Comparison of ENCODE assay signal across 1 mouse cellular context in genomic region chr19:56503069-56503468, GRCm38 (mm10). TPM values are rescaled to one million over a fixed set of nuclear protein-coding genes. Genes with fewer than 3 reads are reported as not detected.
"Had no signal": no experiment of that assay in that cellular context is flagged by ENCODE, and none has a peak within 500 bp of the region (broad histone marks: within the 10 kb centered on the region; RNA-seq: fewer than 3 reads in every experiment).

No protein-coding gene starts in this region.

RNA-seq across cellular contexts. Expression of gene Plekhs1, which starts 41.6 kb away (rescaled TPM):
- polyA plus RNA-seq: midbrain, embryonic 10.5 days had no signal
